Mouse (Mus musculus): ENCODE results near the gene Scarf1.

DNA sequence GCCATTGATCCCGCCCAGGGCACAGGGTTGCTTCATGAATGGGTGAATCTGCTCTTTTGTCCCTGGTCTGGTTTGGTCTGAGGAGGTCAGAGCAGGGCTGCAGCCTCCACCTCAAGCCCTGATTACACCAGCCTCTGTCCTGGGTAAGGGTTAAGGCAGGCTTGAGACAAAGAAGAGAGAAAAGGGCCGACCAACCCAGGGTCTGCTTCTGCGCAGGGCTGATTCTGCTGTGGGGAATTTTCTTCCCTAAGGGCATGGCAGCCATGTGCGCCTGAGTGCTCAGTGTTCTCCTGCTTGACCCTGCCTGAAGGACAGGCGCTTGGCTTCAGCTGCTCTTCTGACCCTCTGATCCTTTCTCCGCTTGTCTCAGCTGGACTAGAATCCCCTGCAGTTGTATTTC, 43.8 kb downstream of the Scarf1 start:
- TF ChIP-seq POLR2A (IDR thresholded peaks at IDR 0.05; ENCODE audit: low read depth, low read length): no peak
- TF ChIP-seq CTCF (IDR thresholded peaks at IDR 0.05; ENCODE audit: borderline replicate concordance, insufficient read depth, low read length): no peak

All from embryonic fibroblast, embryonic 13.5 days (primary cell).